Mouse (Mus musculus) megakaryocyte progenitor cell, adult 5-6 weeks (primary cell): ENCODE measurements around the gene Gm9. TPM values are rescaled to one million over a fixed set of nuclear protein-coding genes. Genes with fewer than 3 reads are reported as not detected.
"Not testable (repeated sequence)": the region's sequence is repeated elsewhere in the genome, so short reads cannot be mapped to it uniquely, and the experiment has no call there.

Experiments used
- ATAC-seq: replicated peaks from 2 replicates; pipeline ENCODE4 v1.8.0; 2016; ENCODE audit warnings: mild to moderate bottlenecking, moderate TSS enrichment, inconsistent platforms; ENCODE audit not compliant: poor library complexity
- total RNA-seq, 2 experiments: library from RNA; stranded (forward) in 1 of 2; stranded (reverse) in 1 of 2; fragments of 157-497, 149-512 nt in 1 of 2; fragments of 200-1000 nt in 1 of 2; gene quantifications; 2 replicates each; pipeline versions ENCODE4 v1.2.3 to v1.2.4; 2015 to 2017

The Gm9 gene
- total RNA-seq (2015), result not detected in 2 replicates
- not detected in 2 replicates for total RNA-seq (2017)

GRCm38 (mm10) chrX:37210941-37211340 is at the start of gene Gm9:
Gm9 (minus strand) TSS chrX:37211041.
- ATAC-seq, result no peak

GRCm38 (mm10) chrX:37249619-37250018 is 38.8 kb upstream of the Gm9 start, which contains the start of gene Rhox3a:
Rhox3a (plus strand) TSS chrX:37249919.
- not testable (repeated sequence) for ATAC-seq

GRCm38 (mm10) chrX:37244676-37245075 is 33.8 kb upstream of the Gm9 start, which contains the start of gene Rhox2a:
Rhox2a (plus strand) TSS chrX:37244976.
- not testable (repeated sequence) for ATAC-seq

GRCm38 (mm10) chrX:37222158-37222557 is 11.3 kb upstream of the Gm9 start, which contains the start of gene Rhox1:
Rhox1 (minus strand) TSS chrX:37222258.
- ATAC-seq, result not testable (repeated sequence)

- ATAC-seq, result no peak
Observed at GRCm38 (mm10) chrX:37198676-37199075, 12.2 kb downstream of the Gm9 start.

- ATAC-seq, result peak; percentile 45
Observed at GRCm38 (mm10) chrX:37191744-37192379, 19.0 kb downstream of the Gm9 start.

GRCm38 (mm10) chrX:37191105-37191743 is 19.6 kb downstream of the Gm9 start, which contains the start of the genes Ndufa1 and Rnf113a1:
Ndufa1 (minus strand) TSS chrX:37191163.
Rnf113a1 (plus strand) TSS chrX:37191245.
- peak; percentile 97 for ATAC-seq

GRCm38 (mm10) chrX:37190755-37191104 is 20.1 kb downstream of the Gm9 start:
- ATAC-seq, result no peak; the same call in 1 of the 2 replicates

GRCm38 (mm10) chrX:37184401-37184800 is 26.4 kb downstream of the Gm9 start:
- not testable (repeated sequence) for ATAC-seq

- ATAC-seq, result no peak
Observed at GRCm38 (mm10) chrX:37168742-37169141, 42.1 kb downstream of the Gm9 start, which contains the start of gene Akap14. Akap14 (minus strand) TSS chrX:37168842.

- peak; percentile 95 for ATAC-seq
Observed at GRCm38 (mm10) chrX:37167085-37167484, 43.8 kb downstream of the Gm9 start.

GRCm38 (mm10) chrX:37163115-37163514 is 47.7 kb downstream of the Gm9 start:
- no peak for ATAC-seq

- no peak for ATAC-seq
Observed at GRCm38 (mm10) chrX:37161169-37161568, 49.7 kb downstream of the Gm9 start.

Other genes starting within 250 kb of the Gm9 start
- gene Sept6, start 219.2 kb downstream of the Gm9 start, total RNA-seq (2015), result 50.1 and 53.5 TPM in 2 replicates
- 42.1 and 44.1 TPM in 2 replicates for gene Sept6, start 219.2 kb downstream of the Gm9 start, total RNA-seq (2017)
- gene Sowahd, start 162.2 kb downstream of the Gm9 start, total RNA-seq (2015), result 0.12 and 0.25 TPM in 2 replicates
- gene Sowahd, start 162.2 kb downstream of the Gm9 start, total RNA-seq (2017), result 1.00 and 3.4 TPM in 2 replicates
- 1,695 and 1,778 TPM in 2 replicates for gene Rpl39, start 125.6 kb downstream of the Gm9 start, total RNA-seq (2015)
- gene Rpl39, start 125.6 kb downstream of the Gm9 start, total RNA-seq (2017), result 4,041 and 4,700 TPM in 2 replicates
- gene Upf3b, start 100.7 kb downstream of the Gm9 start, total RNA-seq (2015), result 55.0 and 70.9 TPM in 2 replicates
- 57.4 and 71.0 TPM in 2 replicates for gene Upf3b, start 100.7 kb downstream of the Gm9 start, total RNA-seq (2017)
- 20.9 and 22.5 TPM in 2 replicates for gene Nkap, start 84.2 kb downstream of the Gm9 start, total RNA-seq (2015)
- gene Nkap, start 84.2 kb downstream of the Gm9 start, total RNA-seq (2017), result 29.1 and 34.3 TPM in 2 replicates
- 0.20 TPM in 1 of 2 replicates, not detected in the other for gene Akap14, start 42.2 kb downstream of the Gm9 start, total RNA-seq (2015)
- not detected in 2 replicates for gene Akap14, start 42.2 kb downstream of the Gm9 start, total RNA-seq (2017)
- gene Ndufa1, start 19.9 kb downstream of the Gm9 start, total RNA-seq (2015), result 169 and 211 TPM in 2 replicates
- 92.0 and 145 TPM in 2 replicates for gene Ndufa1, start 19.9 kb downstream of the Gm9 start, total RNA-seq (2017)
- 6.6 and 9.7 TPM in 2 replicates for gene Rnf113a1, start 19.8 kb downstream of the Gm9 start, total RNA-seq (2015)
- 4.4 and 6.0 TPM in 2 replicates for gene Rnf113a1, start 19.8 kb downstream of the Gm9 start, total RNA-seq (2017)
- not detected in 2 replicates for gene Rhox1, start 11.2 kb upstream of the Gm9 start, total RNA-seq (2015)
- not detected in 2 replicates for gene Rhox1, start 11.2 kb upstream of the Gm9 start, total RNA-seq (2017)
- gene Rhox2a, start 33.9 kb upstream of the Gm9 start, total RNA-seq (2015), result not detected in 2 replicates
- not detected in 2 replicates for gene Rhox2a, start 33.9 kb upstream of the Gm9 start, total RNA-seq (2017)
- gene Rhox3a, start 38.9 kb upstream of the Gm9 start, total RNA-seq (2015), result not detected in 2 replicates
- not detected in 2 replicates for gene Rhox3a, start 38.9 kb upstream of the Gm9 start, total RNA-seq (2017)
- not detected in 2 replicates for gene Rhox4a, start 54.3 kb upstream of the Gm9 start, total RNA-seq (2015)
- gene Rhox4a, start 54.3 kb upstream of the Gm9 start, total RNA-seq (2017), result not detected in 2 replicates
- not detected in 2 replicates for gene Rhox3a2, start 169.0 kb upstream of the Gm9 start, total RNA-seq (2015)
- gene Rhox3a2, start 169.0 kb upstream of the Gm9 start, total RNA-seq (2017), result not detected in 2 replicates
- not detected in 2 replicates for gene Rhox4a2, start 179.8 kb upstream of the Gm9 start, total RNA-seq (2015)
- gene Rhox4a2, start 179.8 kb upstream of the Gm9 start, total RNA-seq (2017), result not detected in 2 replicates
- not detected in 2 replicates for gene Rhox2b, start 201.0 kb upstream of the Gm9 start, total RNA-seq (2015)
- gene Rhox2b, start 201.0 kb upstream of the Gm9 start, total RNA-seq (2017), result not detected in 2 replicates
- gene Rhox4b, start 221.5 kb upstream of the Gm9 start, total RNA-seq (2015), result not detected in 2 replicates
- not detected in 2 replicates for gene Rhox4b, start 221.5 kb upstream of the Gm9 start, total RNA-seq (2017)
- not detected in 2 replicates for gene Rhox2c, start 242.6 kb upstream of the Gm9 start, total RNA-seq (2015)
- gene Rhox2c, start 242.6 kb upstream of the Gm9 start, total RNA-seq (2017), result not detected in 2 replicates
- not detected in 2 replicates for gene Rhox3c, start 247.5 kb upstream of the Gm9 start, total RNA-seq (2015)
- not detected in 2 replicates for gene Rhox3c, start 247.5 kb upstream of the Gm9 start, total RNA-seq (2017)